Mouse (Mus musculus): ENCODE measurements around the gene Tnnc1. TPM values are rescaled to one million over a fixed set of nuclear protein-coding genes. Genes with fewer than 3 reads are reported as not detected.

Tnnc1 gene
- polyA plus RNA-seq, 1 experiment from 2014 or later, result 1.5 TPM

DNA sequence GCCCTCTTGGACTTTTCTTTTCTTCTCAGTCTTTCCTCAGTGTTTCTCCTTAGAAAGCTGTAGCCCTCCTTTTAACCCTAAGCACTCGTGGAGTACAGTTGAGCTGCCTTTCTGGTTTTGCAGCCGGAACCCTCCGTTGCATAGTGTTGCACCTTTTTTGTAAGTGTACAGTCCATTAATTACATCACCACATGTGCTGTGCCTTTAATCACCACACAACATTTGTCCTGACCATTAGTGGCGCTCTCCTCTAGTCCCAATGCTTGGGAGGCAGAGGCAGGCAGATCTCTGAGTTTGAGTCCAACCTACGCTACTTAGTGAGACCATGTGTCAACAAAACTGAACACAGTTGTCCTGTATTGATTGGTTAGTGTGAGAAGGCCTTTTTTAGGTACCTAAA, 44.0 kb downstream of the Tnnc1 start:
- Histone ChIP-seq H3K27ac (ENCODE audit: low read length) (no peak overlapping the region), H3K9me3 (ENCODE audit: control insufficient read depth, low read length) (no peaks in the 10 kb centered on the region), H3K4me1 (replicated peaks; ENCODE audit: control insufficient read depth, insufficient read depth, low read length) (peaks cover 15% of the 10 kb centered on the region), H3K27me3 (replicated peaks; ENCODE audit: control insufficient read depth, insufficient read depth, low read length) (no peaks in the 10 kb centered on the region), H3K36me3 (ENCODE audit: control insufficient read depth, insufficient read depth) (peaks cover 29% of the 10 kb centered on the region), H3K9ac (replicated peaks; ENCODE audit: low read depth, low read length) (peak overlapping the region; percentile 99), H3K4me2 (ENCODE audit: low read length) (peak overlapping the region; percentile 79), H3K4me3 (replicated peaks; ENCODE audit: low read length) (peak overlapping the region; percentile 91)
- 90% methylated on average over 5 of the region's 5 CpGs for WGBS
- no peak for ATAC-seq

DNA sequence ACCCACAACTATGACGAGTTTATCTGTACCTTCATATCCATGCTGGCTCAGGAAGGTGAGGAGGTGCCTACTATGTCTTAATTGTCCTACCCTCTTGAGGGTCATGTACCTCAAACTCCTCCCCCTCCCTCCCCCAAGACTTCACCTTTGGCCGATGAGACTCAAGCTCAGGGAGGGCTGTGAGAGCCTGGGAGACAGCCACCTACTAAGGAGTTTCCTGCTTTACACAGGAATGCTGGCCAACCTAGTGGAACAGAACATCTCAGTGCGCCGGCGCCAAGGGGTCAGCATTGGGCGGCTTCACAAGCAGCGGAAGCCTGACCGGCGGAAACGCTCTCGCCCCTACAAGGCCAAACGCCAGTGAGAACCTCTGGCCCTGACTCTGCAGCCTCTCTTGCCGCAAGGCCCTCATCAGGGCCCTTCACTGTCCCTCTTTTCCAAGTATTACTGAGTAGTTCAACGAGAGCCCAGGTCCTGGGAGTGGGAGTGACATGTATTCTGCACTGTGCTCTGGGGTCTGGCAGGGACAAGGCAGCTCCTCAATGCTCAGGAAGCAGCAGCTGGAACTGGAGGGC, 50.5 kb downstream of the Tnnc1 start:
- Histone ChIP-seq H3K9ac (replicated peaks; ENCODE audit: low read depth, low read length) (no peak overlapping the region), H3K4me3 (replicated peaks; ENCODE audit: low read length) (no peak overlapping the region), H3K4me2 (ENCODE audit: low read length) (no peak overlapping the region), H3K27me3 (replicated peaks; ENCODE audit: control insufficient read depth, insufficient read depth, low read length) (no peaks in the 10 kb centered on the region), H3K9me3 (ENCODE audit: control insufficient read depth, low read length) (no peaks in the 10 kb centered on the region), H3K4me1 (replicated peaks; ENCODE audit: control insufficient read depth, insufficient read depth, low read length) (no peaks in the 10 kb centered on the region), H3K27ac (ENCODE audit: low read length) (no peak overlapping the region), H3K36me3 (ENCODE audit: control insufficient read depth, insufficient read depth) (peaks cover 55% of the 10 kb centered on the region)
- ATAC-seq, result no peak
- WGBS, result 96% methylated on average over 14 of the region's 14 CpGs

- H3K4me1 ChIP-seq (replicated peaks; ENCODE audit: control insufficient read depth, insufficient read depth, low read length), result no peaks in the 10 kb centered on the region
- ATAC-seq, result no peak
- no peaks in the 10 kb centered on the region for H3K9me3 ChIP-seq (ENCODE audit: control insufficient read depth, low read length)
- H3K9ac ChIP-seq (replicated peaks; ENCODE audit: low read depth, low read length), result no peak overlapping the region
- H3K4me3 ChIP-seq (replicated peaks; ENCODE audit: low read length), result no peak overlapping the region
- 95% methylated on average over 4 of the region's 4 CpGs for WGBS
- no peak overlapping the region for H3K27ac ChIP-seq (ENCODE audit: low read length)
- no peak overlapping the region for H3K4me2 ChIP-seq (ENCODE audit: low read length)
- H3K27me3 ChIP-seq (replicated peaks; ENCODE audit: control insufficient read depth, insufficient read depth, low read length), result no peaks in the 10 kb centered on the region
- H3K36me3 ChIP-seq (ENCODE audit: control insufficient read depth, insufficient read depth), result peaks cover 40% of the 10 kb centered on the region
Measured at GRCm38 (mm10) chr14:31260374-31260773, 52.3 kb downstream of the Tnnc1 start.

DNA sequence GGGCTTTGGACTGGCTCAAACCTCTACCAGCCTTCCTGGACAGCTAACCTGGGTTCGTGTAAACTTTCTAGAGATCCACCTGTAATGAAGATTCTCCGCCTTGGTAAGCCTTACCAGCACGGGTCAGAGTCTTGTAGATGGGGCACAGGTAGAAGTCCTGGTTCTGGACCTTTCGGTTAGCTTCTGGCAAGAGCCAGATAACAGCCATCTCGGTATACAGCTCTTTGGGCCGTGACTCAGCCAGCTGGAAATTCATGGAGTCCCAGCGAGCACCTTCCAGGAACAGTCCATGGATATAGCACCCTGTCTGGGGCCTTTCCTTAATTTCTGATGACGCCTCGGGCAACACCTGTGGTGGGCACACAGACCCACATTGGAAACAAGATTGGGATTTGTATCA, 52.8 kb downstream of the Tnnc1 start:
- Histone ChIP-seq H3K27ac (ENCODE audit: low read length) (no peak overlapping the region), H3K4me2 (ENCODE audit: low read length) (no peak overlapping the region), H3K27me3 (replicated peaks; ENCODE audit: control insufficient read depth, insufficient read depth, low read length) (no peaks in the 10 kb centered on the region), H3K4me1 (replicated peaks; ENCODE audit: control insufficient read depth, insufficient read depth, low read length) (no peaks in the 10 kb centered on the region), H3K9me3 (ENCODE audit: control insufficient read depth, low read length) (no peaks in the 10 kb centered on the region), H3K4me3 (replicated peaks; ENCODE audit: low read length) (no peak overlapping the region), H3K36me3 (ENCODE audit: control insufficient read depth, insufficient read depth) (peaks cover 36% of the 10 kb centered on the region), H3K9ac (replicated peaks; ENCODE audit: low read depth, low read length) (no peak overlapping the region)
- WGBS, result 95% methylated on average over 9 of the region's 9 CpGs
- no peak for ATAC-seq

Other genes starting within 250 kb of the Tnnc1 start
- 51.8 and 54.2 TPM in 2 replicates for gene Glt8d1, start 206.9 kb upstream of the Tnnc1 start, polyA plus RNA-seq (2015; fragmentation: Nextera tagmentation; extraction: Ambion mirVana)
- gene Spcs1, start 206.6 kb upstream of the Tnnc1 start, polyA plus RNA-seq (2015; fragmentation: Nextera tagmentation; extraction: Ambion mirVana), result 278 and 305 TPM in 2 replicates
- 154 and 170 TPM in 2 replicates for gene Pbrm1, start 189.2 kb upstream of the Tnnc1 start, polyA plus RNA-seq (2015; fragmentation: Nextera tagmentation; extraction: Ambion mirVana)
- gene Gnl3, start 189.2 kb upstream of the Tnnc1 start, polyA plus RNA-seq (2015; fragmentation: Nextera tagmentation; extraction: Ambion mirVana), result 57.6 and 61.9 TPM in 2 replicates
- gene Smim4, start 79.4 kb upstream of the Tnnc1 start, polyA plus RNA-seq (2015; fragmentation: Nextera tagmentation; extraction: Ambion mirVana), result 62.7 and 64.1 TPM in 2 replicates
- gene Nt5dc2, start 77.3 kb upstream of the Tnnc1 start, polyA plus RNA-seq (2015; fragmentation: Nextera tagmentation; extraction: Ambion mirVana), result 146 and 165 TPM in 2 replicates
- 13.0 and 13.9 TPM in 2 replicates for gene Stab1, start 39.7 kb upstream of the Tnnc1 start, polyA plus RNA-seq (2015; fragmentation: Nextera tagmentation; extraction: Ambion mirVana)
- gene Nisch, start 8.6 kb downstream of the Tnnc1 start, polyA plus RNA-seq (2015; fragmentation: Nextera tagmentation; extraction: Ambion mirVana), result 359 and 389 TPM in 2 replicates
- gene Sema3g, start 9.5 kb downstream of the Tnnc1 start, polyA plus RNA-seq (2015; fragmentation: Nextera tagmentation; extraction: Ambion mirVana), result 0.62 TPM in 2 replicates
- 11.5 and 12.2 TPM in 2 replicates for gene Phf7, start 43.0 kb downstream of the Tnnc1 start, polyA plus RNA-seq (2015; fragmentation: Nextera tagmentation; extraction: Ambion mirVana)
- gene Bap1, start 43.1 kb downstream of the Tnnc1 start, polyA plus RNA-seq (2015; fragmentation: Nextera tagmentation; extraction: Ambion mirVana), result 138 and 150 TPM in 2 replicates
- 3.5 and 3.8 TPM in 2 replicates for gene Dnah1, start 115.6 kb downstream of the Tnnc1 start, polyA plus RNA-seq (2015; fragmentation: Nextera tagmentation; extraction: Ambion mirVana)
- gene Capn7, start 128.3 kb downstream of the Tnnc1 start, polyA plus RNA-seq (2015; fragmentation: Nextera tagmentation; extraction: Ambion mirVana), result 69.9 and 74.6 TPM in 2 replicates
- 120 and 128 TPM in 2 replicates for gene Sh3bp5, start 227.8 kb downstream of the Tnnc1 start, polyA plus RNA-seq (2015; fragmentation: Nextera tagmentation; extraction: Ambion mirVana)

All from forebrain, embryonic 16.5 days (tissue).